Mouse (Mus musculus) limb, embryonic 11.5 days (tissue): ENCODE measurements around the gene Rabggta. TPM values are rescaled to one million over a fixed set of nuclear protein-coding genes. Genes with fewer than 3 reads are reported as not detected.
A peak's percentile ranks its signal among the peaks of the same experiment; 100 is the strongest.
"Not testable (repeated sequence)": the region's sequence is repeated elsewhere in the genome, so short reads cannot be mapped to it uniquely, and the experiment has no call there.

Experiments used
- ATAC-seq: fragments of 200-750 bp; cut with Nextera tagmentation; 2 replicates; pipeline ENCODE4 v1.8.0; 2017; ENCODE audit warnings: low read depth; ENCODE audit not compliant: insufficient number of reproducible peaks, low FRiP score, low TSS enrichment
- DNase-seq: peaks from one replicate; pipeline ENCODE4 v3.0.0-alpha.2; 2015; ENCODE audit warnings: low spot score
- H3K27ac ChIP-seq: fragments of 300-500 bp; sonication (generic); replicated peaks from 2 replicates; pipeline ENCODE4 v1.5.1; 2014; ENCODE audit warnings: low read depth, mild to moderate bottlenecking, low read length
- H3K27me3 ChIP-seq: fragments of 300-500 bp; sonication (generic); 2 replicates; pipeline ENCODE4 v1.6.1; 2014; ENCODE audit warnings: mild to moderate bottlenecking, low read length, mixed read lengths; ENCODE audit not compliant: control insufficient read depth, insufficient read depth
- H3K36me3 ChIP-seq: fragments of 300-500 bp; sonication (generic); 2 replicates; pipeline ENCODE4 v1.6.1; 2014; ENCODE audit warnings: mild to moderate bottlenecking, low read length, moderate library complexity, mixed read lengths; ENCODE audit not compliant: control insufficient read depth, insufficient read depth
- H3K4me1 ChIP-seq: fragments of 300-500 bp; sonication (generic); 2 replicates; pipeline ENCODE4 v1.6.1; 2014; ENCODE audit warnings: low read length, mixed read lengths; ENCODE audit not compliant: control insufficient read depth, insufficient read depth
- H3K4me2 ChIP-seq: fragments of 300-500 bp; sonication (generic); 2 replicates; pipeline ENCODE4 v1.6.1; 2014; ENCODE audit warnings: low read depth, mild to moderate bottlenecking, moderate library complexity; ENCODE audit not compliant: severe bottlenecking
- H3K4me3 ChIP-seq: fragments of 300-500 bp; sonication (generic); 2 replicates; pipeline ENCODE4 v1.5.1; 2014; ENCODE audit warnings: low read depth, low read length
- H3K9ac ChIP-seq: fragments of 300-500 bp; sonication (generic); 2 replicates; pipeline ENCODE4 v1.6.1; 2014; ENCODE audit warnings: mild to moderate bottlenecking, low read length
- H3K9me3 ChIP-seq: fragments of 300-500 bp; sonication (generic); 2 replicates; pipeline ENCODE4 v1.6.1; 2016; ENCODE audit warnings: low read length; ENCODE audit not compliant: control insufficient read depth
- WGBS: fragments of 180-500 bp; shearing (Covaris S2); extraction: QIAGEN DNeasy Blood & Tissue Kit; methylation state at CpG from one replicate; pipeline ENCODE4 v1.1.7; 2014; 5-methylcytosine and 5-hydroxymethylcytosine counted together
- polyA plus RNA-seq: library from polyadenylated mRNA; unstranded; fragments of >200 nt; fragmentation: Nextera tagmentation; extraction: Ambion mirVana; gene quantifications from 2 replicates; pipeline ENCODE4 v1.2.1, GENCODE M21; 2014

The Rabggta gene
- polyA plus RNA-seq, 1 experiment from 2014 or later: 20.0 TPM

DNA sequence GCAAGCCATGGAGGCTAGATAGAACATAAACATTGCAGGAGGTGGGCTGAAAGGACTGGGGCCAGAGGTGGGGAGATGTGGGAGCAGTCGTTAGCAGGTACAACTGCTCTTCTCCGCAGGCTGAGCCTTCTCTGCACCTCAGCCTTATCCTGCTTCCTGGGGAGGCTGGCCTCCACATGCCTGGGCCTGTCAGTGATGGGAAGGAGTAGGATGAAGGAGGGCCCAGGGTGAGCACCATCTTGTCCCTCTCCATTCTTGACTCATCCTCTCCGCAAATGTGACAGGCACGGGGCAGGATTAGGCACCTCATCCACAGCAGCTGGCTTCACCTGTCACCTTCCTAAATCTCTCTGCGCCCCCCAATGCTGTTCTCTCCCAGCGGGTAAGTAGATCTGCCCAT is 39.1 kb upstream of the Rabggta start, which contains the start of gene Ltb4r2:
Ltb4r2 (plus strand) TSS at position 266 of the 400 bp plus-strand sequence.
- Histone ChIP-seq H3K4me3 (peak within 1 kb of the TSS; percentile 51), H3K27ac (no peak within 1 kb of the TSS), H3K4me1 (peaks cover 7% of the 10 kb centered on the region; the same call in 1 of the 2 replicates), H3K9me3 (no peaks in the 10 kb centered on the region), H3K27me3 (peaks cover 11% of the 10 kb centered on the region), H3K9ac (peak within 1 kb of the TSS; percentile 70), H3K4me2 (peak within 1 kb of the TSS; percentile 93), H3K36me3 (no peaks in the 10 kb centered on the region)
- ATAC-seq (no peak), DNase-seq (no peak)
- WGBS: 70% methylated on average over 6 of the region's 6 CpGs

DNA sequence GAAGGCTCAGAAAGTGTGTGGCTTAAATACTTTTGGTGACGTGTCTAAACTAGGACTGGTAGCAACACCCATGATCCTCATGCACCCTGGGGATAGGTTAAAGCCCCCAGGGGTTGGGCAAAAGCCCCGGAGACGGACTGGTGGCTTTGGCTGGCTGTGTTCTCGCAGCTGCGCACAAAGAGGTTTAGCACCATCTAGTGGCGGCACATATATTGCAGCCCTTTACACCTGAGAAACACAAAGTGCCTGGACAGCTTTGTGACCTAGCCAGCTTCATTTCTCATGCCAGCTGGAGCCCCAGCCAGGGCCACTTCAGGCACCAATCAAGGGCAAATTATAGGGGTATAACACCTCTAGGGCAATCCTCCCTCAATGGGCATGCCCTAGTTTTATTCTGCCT is 38.1 kb upstream of the Rabggta start:
- H3K9me3 ChIP-seq, H3K4me3 ChIP-seq, H3K27ac ChIP-seq, H3K4me1 ChIP-seq, H3K36me3 ChIP-seq, H3K9ac ChIP-seq: not testable (repeated sequence)
- under 1% methylated on average over 6 of the region's 6 CpGs for WGBS
- DNase-seq (peak; percentile 94), ATAC-seq (0 out of 2 replicates have a peak, but pooled peaks have one; percentile 24)
- Histone ChIP-seq H3K27me3 (peaks cover 11% of the 10 kb centered on the region), H3K4me2 (peak overlapping the region; percentile 35)

DNA sequence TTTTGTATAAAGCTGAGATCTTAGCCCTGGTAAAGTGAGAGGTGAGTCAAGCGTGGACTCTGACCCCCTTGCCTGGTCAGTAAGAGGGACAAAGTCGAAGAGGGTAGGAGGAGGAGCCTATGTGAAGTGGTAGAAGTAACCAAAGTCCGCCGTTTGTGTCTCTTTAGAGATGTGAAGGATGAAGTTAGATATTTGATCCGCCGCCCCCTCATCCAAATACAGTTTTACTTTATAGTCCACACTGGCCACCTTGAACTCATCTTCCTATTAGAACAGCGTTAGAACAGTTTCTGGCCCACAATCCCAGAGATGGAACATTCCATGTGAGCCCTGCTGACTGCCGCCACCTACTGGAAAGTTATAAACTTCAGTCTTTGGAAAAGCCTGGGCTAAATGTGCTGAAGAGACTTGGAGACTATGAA is 36.3 kb upstream of the Rabggta start, which contains the start of gene Cideb:
Cideb (minus strand) TSS at position 96 of the 422 bp plus-strand sequence.
- DNase-seq (peak; percentile 66), ATAC-seq (no peak)
- H3K4me2 ChIP-seq: no peak within 1 kb of the TSS
- no peaks in the 10 kb centered on the region for H3K9me3 ChIP-seq
- H3K27me3 ChIP-seq: peaks cover 11% of the 10 kb centered on the region
- WGBS: 25% methylated on average over 8 of the region's 8 CpGs
- peaks cover 11% of the 10 kb centered on the region; the same call in 1 of the 2 replicates for H3K36me3 ChIP-seq
- H3K4me3 ChIP-seq: no peak within 1 kb of the TSS
- H3K4me1 ChIP-seq: peaks cover 7% of the 10 kb centered on the region; the same call in 1 of the 2 replicates
- H3K27ac ChIP-seq: no peak within 1 kb of the TSS
- H3K9ac ChIP-seq: no peak within 1 kb of the TSS

DNA sequence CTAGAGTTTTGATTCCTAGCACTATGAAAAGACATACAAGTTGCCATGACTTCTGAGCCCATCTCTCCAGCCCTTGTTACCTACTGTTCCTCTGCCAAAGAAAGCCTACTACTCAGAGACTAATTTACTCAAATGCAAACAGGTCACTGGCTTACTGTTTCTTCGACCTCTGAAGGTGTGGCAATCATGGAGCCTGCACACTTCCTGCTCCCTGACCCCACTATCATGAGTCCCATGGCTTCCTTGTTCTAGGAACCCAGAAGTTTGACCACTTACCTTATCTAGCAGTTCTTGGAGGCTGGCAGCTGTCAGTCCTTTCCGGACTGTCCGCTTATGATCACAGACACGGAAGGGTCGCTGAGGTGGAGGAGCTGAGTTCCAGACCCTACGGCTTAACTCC is 35.5 kb upstream of the Rabggta start:
- Histone ChIP-seq H3K27ac (no peak overlapping the region), H3K27me3 (peaks cover 11% of the 10 kb centered on the region), H3K9me3 (no peaks in the 10 kb centered on the region), H3K9ac (no peak overlapping the region), H3K4me2 (no peak overlapping the region), H3K4me3 (no peak overlapping the region), H3K36me3 (peaks cover 11% of the 10 kb centered on the region; the same call in 1 of the 2 replicates), H3K4me1 (peaks cover 4% of the 10 kb centered on the region; the same call in 1 of the 2 replicates)
- DNase-seq: no peak
- WGBS: 89% methylated on average over 6 of the region's 6 CpGs
- no peak for ATAC-seq

DNA sequence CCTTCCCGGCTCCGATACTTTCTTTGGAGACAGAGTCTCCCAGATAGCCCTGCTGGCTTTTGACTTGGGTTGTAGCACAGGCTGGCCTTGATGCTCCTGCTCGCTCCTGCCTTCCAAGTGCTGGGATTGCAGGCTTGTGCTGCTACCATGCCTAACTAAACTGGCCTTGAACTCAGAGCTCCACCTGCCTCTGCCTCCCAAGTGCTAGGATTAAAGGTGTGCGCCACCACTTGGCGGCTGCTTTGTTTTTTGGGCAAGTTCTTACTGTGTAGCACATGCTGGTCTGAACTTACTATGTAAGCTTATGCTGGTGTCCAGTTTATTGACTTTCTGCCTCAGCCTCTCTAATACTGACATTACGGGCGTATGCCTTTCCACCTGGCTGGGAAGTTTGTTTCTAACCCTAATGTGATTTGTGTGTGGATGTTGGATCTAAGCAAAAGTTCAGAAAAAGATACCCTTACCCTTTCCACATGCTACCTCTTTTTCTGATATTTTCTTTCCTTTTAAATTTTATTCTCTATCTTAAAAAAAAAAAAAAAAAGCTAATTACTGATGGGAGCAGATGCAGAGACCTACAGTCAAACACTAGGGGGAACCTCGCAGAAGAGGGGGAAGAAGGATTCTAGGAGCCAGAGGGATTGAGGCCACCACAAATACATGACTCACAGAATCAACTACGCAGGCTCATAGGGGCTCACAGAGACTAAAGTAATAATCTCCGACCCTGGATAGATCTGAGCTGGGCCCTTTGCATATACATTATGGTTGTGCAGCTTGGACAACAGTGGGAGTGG is 25.2 kb upstream of the Rabggta start:
- ATAC-seq (no peak), DNase-seq (no peak)
- WGBS: 90% methylated on average over 10 of the region's 10 CpGs
- Histone ChIP-seq H3K9ac (no peak overlapping the region), H3K36me3 (peaks cover 12% of the 10 kb centered on the region; the same call in 1 of the 2 replicates), H3K4me1 (peaks cover 10% of the 10 kb centered on the region), H3K4me3 (no peak overlapping the region), H3K27ac (no peak overlapping the region), H3K4me2 (peak overlapping the region; percentile 73; the same call in 1 of the 2 replicates), H3K27me3 (no peaks in the 10 kb centered on the region; the same call in 1 of the 2 replicates), H3K9me3 (no peaks in the 10 kb centered on the region)

DNA sequence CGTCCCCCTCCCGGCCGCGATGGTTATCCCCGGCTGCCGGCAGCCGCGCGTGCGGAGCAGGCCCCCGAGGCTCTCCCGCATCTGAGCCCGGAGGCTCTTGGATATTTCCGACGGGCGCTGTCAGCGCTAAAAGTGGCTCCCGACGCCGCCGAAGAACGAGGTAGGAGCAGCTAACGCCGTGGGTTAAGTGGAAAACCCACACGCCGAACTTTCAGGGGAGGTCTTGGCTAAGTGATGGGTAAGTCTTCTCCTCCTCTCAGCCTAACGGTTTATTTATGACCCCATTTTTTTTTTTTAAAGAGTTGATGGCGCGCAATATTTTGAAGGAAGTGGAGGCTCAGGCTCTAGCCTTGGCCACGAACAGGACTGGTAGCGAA is 23.8 kb upstream of the Rabggta start:
- H3K36me3 ChIP-seq: peaks cover 9% of the 10 kb centered on the region; the same call in 1 of the 2 replicates
- DNase-seq (no peak), ATAC-seq (no peak; the same call in 1 of the 2 replicates)
- peaks cover 10% of the 10 kb centered on the region for H3K4me1 ChIP-seq
- 0 out of 2 replicates have a peak overlapping the region, but pooled peaks have one; percentile 2 for H3K27ac ChIP-seq
- H3K27me3 ChIP-seq: no peaks in the 10 kb centered on the region; the same call in 1 of the 2 replicates
- H3K4me3 ChIP-seq: peak overlapping the region; percentile 93
- peak overlapping the region; percentile 76 for H3K9ac ChIP-seq
- H3K9me3 ChIP-seq: no peaks in the 10 kb centered on the region
- peak overlapping the region; percentile 73 for H3K4me2 ChIP-seq
- WGBS: under 1% methylated on average over 31 of the region's 31 CpGs

DNA sequence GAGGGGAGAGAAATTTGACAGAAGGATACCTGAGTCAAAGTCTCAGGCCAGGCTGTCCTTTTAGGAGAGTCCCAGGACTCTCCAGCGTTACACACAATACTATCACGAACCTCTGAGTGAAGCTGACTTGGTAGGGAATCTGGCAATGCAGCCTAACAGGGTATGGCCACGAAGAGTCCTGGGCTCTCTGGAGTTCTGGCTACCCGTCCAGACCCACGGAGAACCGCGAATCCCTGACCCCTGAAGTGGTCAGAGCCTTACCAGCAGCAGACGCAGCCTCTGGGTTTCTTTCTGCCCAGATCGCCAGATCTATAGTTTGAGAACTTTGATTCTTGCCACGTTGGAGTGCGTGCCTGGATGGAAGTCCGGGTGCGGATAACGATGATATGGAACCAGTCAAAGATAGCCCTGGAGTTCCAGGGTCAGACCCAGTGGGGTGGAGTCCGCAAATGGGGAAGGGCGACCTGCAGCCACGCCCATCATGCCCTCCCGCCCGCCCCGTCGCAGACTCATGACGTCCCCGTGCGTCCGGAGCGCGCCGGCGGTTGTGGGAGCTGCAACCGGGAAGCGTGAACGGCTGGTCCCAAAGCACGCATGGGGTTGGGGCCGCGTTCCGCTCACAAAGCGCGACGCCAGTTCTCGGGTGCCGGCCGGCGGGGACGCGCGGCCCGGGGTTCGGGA is 23.3 kb upstream of the Rabggta start, which contains the start of the genes Dhrs1 and Nop9:
Dhrs1 (minus strand) TSS at position 511 of the 681 bp plus-strand sequence.
Nop9 (plus strand) TSS at position 514 of the 681 bp plus-strand sequence.
- peaks cover 10% of the 10 kb centered on the region for H3K4me1 ChIP-seq
- peaks cover 9% of the 10 kb centered on the region; the same call in 1 of the 2 replicates for H3K36me3 ChIP-seq
- peak within 1 kb of the TSS; percentile 76 for H3K9ac ChIP-seq
- H3K9me3 ChIP-seq: no peaks in the 10 kb centered on the region
- peak within 1 kb of the TSS; percentile 93 for H3K4me3 ChIP-seq
- peak; percentile 81 for ATAC-seq
- peak within 1 kb of the TSS; percentile 73 for H3K4me2 ChIP-seq
- 1% methylated on average over 45 of the region's 48 CpGs for WGBS
- H3K27me3 ChIP-seq: no peaks in the 10 kb centered on the region; the same call in 1 of the 2 replicates
- 0 out of 2 replicates have a peak within 1 kb of the TSS, but pooled peaks have one; percentile 2 for H3K27ac ChIP-seq
- DNase-seq: peak; percentile 96

DNA sequence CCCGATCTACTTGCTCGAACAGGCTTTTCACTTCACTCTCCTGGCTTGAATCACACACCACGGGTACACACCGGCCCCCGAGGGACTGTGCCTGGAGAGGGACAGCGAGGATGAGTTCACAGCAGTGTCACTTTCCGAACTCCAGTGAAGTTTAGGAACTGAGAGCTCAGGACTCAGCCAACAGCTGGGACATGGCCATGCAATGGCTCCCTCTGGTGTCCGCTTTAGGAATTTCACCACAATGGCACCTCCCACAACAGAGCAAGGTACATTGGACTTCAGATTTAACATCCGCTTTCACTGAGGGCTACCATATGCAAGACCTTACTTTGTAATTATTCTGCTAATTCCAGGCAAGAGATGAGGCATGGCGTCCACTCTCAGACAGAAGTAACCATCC is 21.6 kb upstream of the Rabggta start:
- Histone ChIP-seq H3K4me3 (no peak overlapping the region), H3K27ac (no peak overlapping the region), H3K4me1 (peaks cover 10% of the 10 kb centered on the region), H3K27me3 (no peaks in the 10 kb centered on the region), H3K9me3 (no peaks in the 10 kb centered on the region), H3K36me3 (peaks cover 2% of the 10 kb centered on the region; the same call in 1 of the 2 replicates), H3K9ac (no peak overlapping the region; the same call in 1 of the 2 replicates), H3K4me2 (no peak overlapping the region)
- DNase-seq (peak; percentile 93), ATAC-seq (peak; percentile 45; the same call in 1 of the 2 replicates)
- WGBS: 23% methylated on average over 10 of the region's 10 CpGs
